ENCODE assay signal across 19 mouse cellular contexts in the genomic region with DNA sequence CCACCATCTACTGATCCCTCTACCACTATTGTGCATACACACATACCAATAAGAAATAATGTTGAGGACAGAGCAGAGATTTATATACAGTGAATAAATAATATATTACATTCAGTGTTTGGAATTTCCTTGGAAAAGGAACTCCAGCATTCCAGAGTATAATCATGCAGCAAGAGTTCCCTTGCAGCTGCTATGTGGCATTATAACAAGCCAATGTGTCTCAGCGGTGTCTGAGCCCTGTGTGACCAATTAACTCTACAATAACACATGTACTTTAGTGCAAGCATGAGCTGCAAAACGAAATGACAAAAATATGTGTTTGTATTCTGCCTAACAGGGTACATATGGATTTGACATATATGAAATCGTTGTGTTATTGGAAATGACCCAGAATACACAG.
DNase-seq lines count a peak whose midpoint lies in the region; ATAC-seq and TF ChIP-seq lines count a peak whose summit lies in the region.
"Had no signal": no experiment of that assay in that cellular context is flagged by ENCODE, and none has a peak within 500 bp of the region (broad histone marks: within the 10 kb centered on the region; RNA-seq: fewer than 3 reads in every experiment).

No protein-coding gene starts in this region.

- no peaks in the 10 kb centered on the region for H3K4me1 ChIP-seq in kidney, postnatal 0 days (replicated peaks; ENCODE audit: insufficient read depth, low read length)
- peaks cover 17% of the 10 kb centered on the region; the same call in 1 of the 2 replicates for H3K4me1 ChIP-seq in midbrain, embryonic 14.5 days (ENCODE audit: control insufficient read depth, insufficient read depth, low read length)
- H3K4me1 ChIP-seq in midbrain, embryonic 16.5 days (ENCODE audit: control insufficient read depth, insufficient read depth, low read length): peaks cover 10% of the 10 kb centered on the region; the same call in 1 of the 2 replicates
- H3K4me1 ChIP-seq: forebrain, embryonic 13.5 days; forebrain, embryonic 15.5 days had no signal

- no peak overlapping the region for H3K4me3 ChIP-seq in kidney, postnatal 0 days (replicated peaks; ENCODE audit: low read depth, low read length)
- no peak overlapping the region for H3K4me3 ChIP-seq in midbrain, embryonic 14.5 days (replicated peaks; ENCODE audit: low read depth, low read length)
- no peak overlapping the region for H3K4me3 ChIP-seq in midbrain, embryonic 16.5 days (ENCODE audit: low read depth, low read length)
- H3K4me3 ChIP-seq: embryonic facial prominence, embryonic 13.5 days; forebrain, embryonic 13.5 days; forebrain, embryonic 15.5 days had no signal

- H3K36me3 ChIP-seq in kidney, postnatal 0 days (ENCODE audit: insufficient read depth, low read length): no peaks in the 10 kb centered on the region
- no peaks in the 10 kb centered on the region for H3K36me3 ChIP-seq in midbrain, embryonic 14.5 days (ENCODE audit: control insufficient read depth, insufficient read depth, low read length)
- H3K36me3 ChIP-seq in midbrain, embryonic 16.5 days (ENCODE audit: control insufficient read depth, insufficient read depth, low read length): no peaks in the 10 kb centered on the region
- H3K36me3 ChIP-seq: embryonic facial prominence, embryonic 13.5 days; forebrain, embryonic 15.5 days had no signal

- DNase-seq in kidney, postnatal 0 days (ENCODE audit: low spot score): peak; percentile 5
- no peak for DNase-seq in kidney, adult 11 months
- peak; percentile 32 for DNase-seq in midbrain, embryonic 14.5 days
- peak; percentile 32 for DNase-seq in forelimb bud, embryonic 11.5 days (ENCODE audit: low read depth, low spot score)
- no peak for DNase-seq in cerebellum, adult 11 months
- DNase-seq: adrenal gland, adult 2 months; adrenal gland, postnatal 10 days; adrenal gland, postnatal 25 days; cerebellum, adult 11-12 months; cerebellum, adult 2 months; cerebellum, adult 9-10 months; cerebellum, postnatal 10 days; cerebellum, postnatal 25 days; forebrain, postnatal 0 days had no signal

- ATAC-seq in kidney, postnatal 0 days (replicated peaks; ENCODE audit: low FRiP score, low read depth): no peak
- ATAC-seq in midbrain, embryonic 14.5 days (ENCODE audit: low FRiP score, low TSS enrichment): no peak
- no peak for ATAC-seq in midbrain, embryonic 16.5 days
- no peak for ATAC-seq in cerebellum, adult (ENCODE audit: insufficient number of reproducible peaks, low FRiP score, low TSS enrichment)
- ATAC-seq: forebrain, embryonic 13.5 days; forebrain, embryonic 15.5 days; forebrain, postnatal 0 days had no signal

- no peaks in the 10 kb centered on the region for H3K27me3 ChIP-seq in kidney, postnatal 0 days (ENCODE audit: insufficient read depth, low read length)
- peaks cover 4% of the 10 kb centered on the region; the same call in 1 of the 2 replicates for H3K27me3 ChIP-seq in midbrain, embryonic 14.5 days (ENCODE audit: control insufficient read depth, insufficient read depth, low read length)
- H3K27me3 ChIP-seq in midbrain, embryonic 16.5 days (ENCODE audit: control insufficient read depth, insufficient read depth, low read depth, low read length): no peaks in the 10 kb centered on the region
- H3K27me3 ChIP-seq: embryonic facial prominence, embryonic 13.5 days; forebrain, embryonic 13.5 days; forebrain, embryonic 15.5 days had no signal

- no peaks in the 10 kb centered on the region for H3K9me3 ChIP-seq in kidney, postnatal 0 days (replicated peaks; ENCODE audit: low read length)
- H3K9me3 ChIP-seq in midbrain, embryonic 14.5 days (ENCODE audit: control insufficient read depth, low read length): no peaks in the 10 kb centered on the region
- no peaks in the 10 kb centered on the region for H3K9me3 ChIP-seq in midbrain, embryonic 16.5 days (replicated peaks; ENCODE audit: control insufficient read depth, low read length, poor library complexity, severe bottlenecking)
- H3K9me3 ChIP-seq: embryonic facial prominence, embryonic 13.5 days; forebrain, embryonic 13.5 days; forebrain, embryonic 15.5 days had no signal

- 67% methylated on average over 3 of the region's 3 CpGs for WGBS in kidney, postnatal 0 days
- 51% methylated on average over 3 of the region's 3 CpGs for WGBS in midbrain, embryonic 14.5 days
- 48% methylated on average over 3 of the region's 3 CpGs for WGBS in midbrain, embryonic 16.5 days

- no peak overlapping the region for H3K27ac ChIP-seq in kidney, postnatal 0 days
- no peak overlapping the region for H3K27ac ChIP-seq in midbrain, embryonic 14.5 days (replicated peaks; ENCODE audit: low read depth, low read length)
- no peak overlapping the region for H3K27ac ChIP-seq in midbrain, embryonic 16.5 days (ENCODE audit: low read length)
- H3K27ac ChIP-seq: embryonic facial prominence, embryonic 13.5 days; forebrain, embryonic 13.5 days; forebrain, embryonic 15.5 days had no signal

- TF ChIP-seq CTCF in kidney, postnatal 0 days (IDR thresholded peaks at IDR 0.05; ENCODE audit: low read depth): no peak

- no peak overlapping the region for H3K9ac ChIP-seq in kidney, postnatal 0 days (ENCODE audit: low read depth, low read length)
- no peak overlapping the region for H3K9ac ChIP-seq in midbrain, embryonic 14.5 days (replicated peaks; ENCODE audit: low read length)
- H3K9ac ChIP-seq in midbrain, embryonic 16.5 days (ENCODE audit: low read depth, low read length): no peak overlapping the region
- H3K9ac ChIP-seq: embryonic facial prominence, embryonic 13.5 days; forebrain, embryonic 13.5 days; forebrain, embryonic 15.5 days; forebrain, postnatal 0 days had no signal

- H3K4me2 ChIP-seq in kidney, postnatal 0 days (ENCODE audit: low read length): no peak overlapping the region
- H3K4me2 ChIP-seq in midbrain, embryonic 14.5 days (ENCODE audit: low read length): no peak overlapping the region
- H3K4me2 ChIP-seq in midbrain, embryonic 16.5 days (ENCODE audit: low read length): no peak overlapping the region
- H3K4me2 ChIP-seq: embryonic facial prominence, embryonic 13.5 days; forebrain, embryonic 13.5 days; forebrain, embryonic 15.5 days had no signal

Comparison
In these comparisons a context has a peak if more than half of its experiments do, and no peak if none do; other contexts are left out.
1. DNase-seq: peak in kidney, postnatal 0 days (single experiment), midbrain, embryonic 14.5 days (single experiment) and forelimb bud, embryonic 11.5 days (single experiment); none in kidney, adult 11 months (single experiment) and cerebellum, adult 11 months (single experiment).